Mouse (Mus musculus): ENCODE measurements around the gene Tango2.

Gene Tango2

DNA sequence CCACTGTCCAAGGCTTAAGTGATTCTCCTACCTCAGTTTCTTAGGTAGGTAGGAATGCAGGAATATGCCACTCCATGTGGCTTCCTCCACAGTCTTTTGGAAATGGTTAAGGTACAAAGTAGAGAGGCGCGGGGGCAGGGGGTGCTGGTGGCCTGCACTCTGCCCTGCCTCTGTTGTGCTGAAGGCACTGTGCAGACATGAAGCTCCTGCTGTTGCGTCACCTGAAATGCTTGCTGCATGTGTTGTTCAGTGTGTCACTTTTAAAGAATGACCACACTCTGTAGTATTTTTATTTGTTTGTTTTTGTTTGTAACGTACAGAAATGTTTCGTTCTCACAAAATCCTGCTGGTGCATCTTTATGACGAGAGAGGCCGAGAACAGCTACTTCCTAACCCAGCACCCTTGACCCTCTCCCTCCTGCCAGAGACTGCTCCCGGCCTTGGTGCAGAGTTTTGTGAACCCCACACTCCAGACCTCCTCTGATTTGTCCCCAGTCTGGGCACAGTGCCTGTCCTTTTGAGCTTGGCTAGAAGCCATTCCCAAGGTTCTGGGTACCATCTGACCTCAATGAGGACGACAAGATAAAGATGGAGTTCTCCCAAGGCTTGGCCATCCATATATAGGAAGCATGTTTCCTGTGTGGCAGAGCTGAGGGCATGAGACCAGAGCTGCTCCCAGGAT lies 35.3 kb upstream of the Tango2 start:
- DNase-seq (ENCODE audit: low read depth, low spot score), result no peak

DNA sequence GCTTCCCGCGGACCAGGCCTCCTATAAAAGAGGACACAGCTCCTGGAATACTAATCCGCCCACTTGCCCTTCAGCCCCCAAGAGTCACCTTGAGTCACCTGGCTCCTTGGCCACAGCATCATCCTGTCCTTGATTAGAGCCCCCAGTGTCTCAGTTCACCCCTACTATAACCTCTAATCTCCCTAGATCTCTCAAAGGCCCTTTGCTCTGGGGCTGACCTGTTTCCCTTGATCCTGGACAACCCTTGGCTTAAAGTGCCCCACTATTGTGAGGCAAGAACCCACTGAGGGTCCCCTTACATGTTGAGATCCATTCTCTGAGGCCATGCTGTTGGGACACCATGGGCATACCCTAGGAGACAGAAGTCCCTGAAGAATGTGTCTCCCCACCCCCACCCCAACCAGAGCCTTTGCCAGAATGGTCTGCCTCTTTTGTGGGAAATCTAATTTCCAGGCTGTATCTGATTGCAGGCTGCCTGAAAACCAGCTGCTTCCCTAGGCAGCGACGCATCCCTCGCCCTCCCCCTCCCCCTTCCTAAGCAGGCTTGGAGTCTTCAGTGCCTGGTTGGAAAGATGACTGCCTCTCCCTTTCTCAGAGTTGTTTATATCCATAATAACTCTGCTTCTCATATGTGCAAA lies 33.8 kb upstream of the Tango2 start:
- no peak for DNase-seq (ENCODE audit: low read depth, low spot score)

DNA sequence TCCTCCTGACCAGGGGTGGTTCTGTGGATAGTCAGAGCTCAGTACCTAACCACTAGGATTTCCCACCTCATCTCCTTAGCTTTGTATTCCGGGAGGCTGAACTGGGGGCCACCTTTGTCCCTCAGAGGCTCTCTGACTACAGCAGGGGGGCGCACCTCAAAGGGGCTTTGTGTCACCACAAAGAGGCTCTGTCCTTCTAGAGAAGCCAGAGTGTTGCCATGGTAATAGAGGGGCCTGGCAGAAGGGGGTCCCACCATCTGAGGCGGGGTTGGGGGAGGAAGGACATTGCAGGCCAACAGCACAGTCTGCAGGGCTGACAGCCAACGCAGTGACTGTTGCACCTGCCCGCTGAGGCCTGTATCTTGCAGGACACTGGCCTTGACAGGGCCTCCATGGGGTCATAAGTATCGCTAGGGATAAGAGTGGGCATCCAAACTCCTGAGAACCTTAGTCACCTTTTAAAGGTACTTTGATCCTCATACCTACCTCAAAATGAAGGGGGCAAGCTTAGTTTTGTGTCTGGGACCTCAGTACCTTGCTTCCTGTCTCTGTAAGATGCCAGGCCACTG lies 32.7 kb upstream of the Tango2 start:
- no peak for DNase-seq (ENCODE audit: low read depth, low spot score)

DNA sequence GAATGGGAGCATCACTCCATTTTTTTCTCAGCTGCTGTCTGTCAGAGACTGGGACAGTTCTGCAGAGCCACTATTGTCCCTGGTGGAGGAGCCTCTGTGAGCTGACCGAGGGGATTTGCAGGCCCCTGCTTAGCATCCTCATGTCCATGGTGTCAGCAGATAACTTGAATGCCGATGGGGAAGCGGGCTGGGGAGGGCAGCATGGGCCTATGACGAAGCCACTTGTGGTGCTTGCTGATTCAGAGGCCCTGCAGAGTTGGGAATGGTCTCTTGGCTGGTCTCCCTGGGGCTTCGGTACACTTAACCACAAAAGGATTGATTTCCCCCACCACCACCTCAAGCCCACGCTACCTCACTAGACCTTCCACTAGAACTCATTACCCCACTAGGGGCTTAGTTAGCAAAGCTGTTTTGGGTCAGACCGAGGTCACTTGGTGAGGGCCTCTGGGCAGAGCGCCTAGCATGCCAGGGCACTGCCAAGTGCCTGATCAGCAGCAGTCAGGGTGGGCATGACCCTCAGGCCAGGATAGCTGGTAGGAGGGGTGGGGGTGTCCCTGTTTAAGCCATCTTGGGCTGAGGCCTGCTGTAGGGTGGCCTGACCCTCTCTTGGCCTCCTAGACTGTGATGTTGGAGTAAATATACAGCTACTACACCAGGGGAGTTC lies 31.6 kb upstream of the Tango2 start:
- no peak for DNase-seq (ENCODE audit: low read depth, low spot score)

DNA sequence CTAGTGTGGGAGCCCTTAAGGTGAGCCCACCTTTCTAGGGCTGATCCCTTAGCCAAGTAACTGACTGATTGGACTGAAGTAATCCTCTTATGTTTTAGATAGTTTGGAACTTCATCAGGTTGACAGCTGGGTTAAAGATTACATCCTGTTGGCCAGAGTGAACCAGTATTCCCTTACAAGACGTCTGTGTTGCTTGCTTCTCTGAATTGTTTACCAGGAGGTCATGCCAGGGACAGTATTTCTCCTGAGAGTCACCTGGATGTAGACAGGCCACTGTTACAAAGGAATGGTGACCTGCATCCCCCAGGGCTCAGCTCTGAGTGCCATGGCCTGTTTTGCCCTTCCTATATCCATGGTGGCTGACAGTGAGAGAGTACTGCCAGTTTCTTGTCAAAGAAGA lies 30.6 kb upstream of the Tango2 start:
- DNase-seq (ENCODE audit: low read depth, low spot score), result no peak

DNA sequence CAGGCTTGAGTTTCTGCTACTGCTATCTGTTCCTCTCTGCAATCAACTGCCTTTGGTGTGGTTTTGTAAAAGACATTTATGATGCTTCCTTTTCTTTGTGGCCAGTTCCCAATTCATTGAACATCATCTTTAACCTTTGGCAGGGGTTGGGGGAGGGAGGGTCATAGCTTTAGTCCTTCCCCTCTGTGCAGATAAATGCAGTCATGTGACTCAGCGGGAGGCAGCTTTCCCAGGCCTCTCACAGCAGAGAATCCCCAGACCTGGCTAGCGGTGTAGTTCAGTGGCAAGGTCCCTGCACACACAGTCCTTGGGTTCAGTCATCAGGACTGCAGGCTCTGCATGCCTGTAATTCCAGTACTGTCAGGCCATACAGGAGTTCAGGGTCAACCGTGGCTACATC lies 29.3 kb upstream of the Tango2 start:
- no peak for DNase-seq (ENCODE audit: low read depth, low spot score)

DNA sequence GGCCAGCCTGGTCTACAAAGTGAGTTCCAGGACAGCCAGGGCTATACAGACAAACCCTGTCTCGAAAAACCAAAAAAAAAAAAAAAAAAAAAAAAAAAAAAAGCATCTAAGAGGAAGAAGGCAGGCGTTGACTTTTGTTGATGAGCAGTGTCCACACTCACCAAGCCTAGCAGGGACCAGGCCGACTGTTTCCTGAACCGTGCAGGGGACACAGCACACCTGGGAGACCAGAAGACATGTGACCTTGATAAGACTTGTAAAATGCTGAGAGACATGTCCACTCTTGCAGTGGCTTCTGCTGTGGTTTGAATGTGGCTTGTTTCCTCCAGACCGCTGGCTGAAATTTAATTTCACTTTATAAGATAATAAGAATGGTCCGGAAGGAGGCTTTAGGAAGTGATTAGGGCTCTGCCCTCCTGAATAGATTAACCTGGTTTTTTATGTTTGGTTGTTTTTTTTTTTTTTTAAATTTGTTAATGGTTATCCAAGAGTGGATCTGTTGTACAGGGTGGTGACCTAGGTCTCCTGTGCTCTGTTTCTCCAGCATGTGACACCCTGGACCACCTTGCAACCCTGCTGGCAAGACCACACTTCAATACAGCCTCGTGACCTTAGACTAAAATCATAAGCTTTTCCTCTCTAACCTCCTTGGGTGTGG lies 28.5 kb upstream of the Tango2 start:
- no peak for DNase-seq (ENCODE audit: low read depth, low spot score)

DNA sequence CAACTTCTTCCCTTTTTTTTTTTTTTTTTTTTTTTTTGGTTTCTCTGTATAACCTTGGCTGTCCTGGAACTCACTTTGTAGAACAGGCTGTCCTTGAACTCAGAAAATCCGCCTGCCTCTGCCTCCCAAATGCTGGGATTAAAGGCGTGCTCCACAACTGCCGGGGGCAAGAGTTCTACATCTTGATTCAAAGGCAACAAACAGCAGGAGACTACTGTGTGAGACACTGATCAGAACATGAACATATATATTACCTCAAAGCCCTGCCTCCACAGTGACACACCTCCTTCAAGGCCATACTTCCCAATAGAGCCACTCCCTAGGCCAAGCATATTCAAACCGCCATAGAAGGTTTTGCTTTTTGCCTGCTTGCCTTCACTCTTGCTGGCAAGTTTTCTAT lies 25.7 kb upstream of the Tango2 start:
- DNase-seq (ENCODE audit: low read depth, low spot score), result no peak

DNA sequence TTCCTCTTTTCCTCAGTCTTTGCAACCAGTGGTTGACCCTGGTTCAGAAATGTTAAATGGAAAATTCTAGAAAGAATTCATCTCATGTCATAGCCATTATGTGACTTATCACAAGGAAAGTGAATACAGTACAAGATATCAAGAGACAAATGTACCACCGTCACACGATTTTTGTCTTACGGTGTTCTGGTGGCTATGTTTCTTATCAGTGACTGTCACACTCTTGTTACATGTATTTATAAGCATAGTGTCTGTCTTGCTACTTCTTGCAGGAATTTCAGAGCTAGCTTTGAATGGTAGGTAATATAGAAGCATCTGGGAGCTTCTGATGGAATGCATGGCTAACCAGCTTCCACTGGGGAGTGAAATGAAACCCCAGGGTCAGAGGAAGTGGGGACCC lies 22.3 kb upstream of the Tango2 start:
- DNase-seq (ENCODE audit: low read depth, low spot score), result no peak

DNA sequence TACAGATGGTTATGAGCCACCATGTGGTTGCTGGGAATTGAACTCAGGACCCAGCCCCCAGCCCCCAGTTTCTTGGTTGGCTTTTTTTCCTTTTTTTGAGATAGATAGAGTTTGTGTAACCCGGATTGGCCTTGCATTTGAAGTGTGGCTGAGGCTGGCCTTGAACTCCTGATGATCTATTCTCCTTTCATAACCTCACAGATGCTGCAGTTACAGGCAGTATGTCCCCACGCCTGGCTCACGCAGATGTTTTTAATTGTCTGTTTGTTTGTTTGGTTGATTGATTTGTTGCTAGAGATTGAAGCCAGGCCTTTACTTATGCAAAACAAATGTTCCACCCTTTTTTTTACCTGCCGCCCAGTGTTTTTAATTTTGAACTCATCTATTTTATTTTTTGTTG lies 18.9 kb upstream of the Tango2 start:
- DNase-seq (ENCODE audit: low read depth, low spot score), result no peak

DNA sequence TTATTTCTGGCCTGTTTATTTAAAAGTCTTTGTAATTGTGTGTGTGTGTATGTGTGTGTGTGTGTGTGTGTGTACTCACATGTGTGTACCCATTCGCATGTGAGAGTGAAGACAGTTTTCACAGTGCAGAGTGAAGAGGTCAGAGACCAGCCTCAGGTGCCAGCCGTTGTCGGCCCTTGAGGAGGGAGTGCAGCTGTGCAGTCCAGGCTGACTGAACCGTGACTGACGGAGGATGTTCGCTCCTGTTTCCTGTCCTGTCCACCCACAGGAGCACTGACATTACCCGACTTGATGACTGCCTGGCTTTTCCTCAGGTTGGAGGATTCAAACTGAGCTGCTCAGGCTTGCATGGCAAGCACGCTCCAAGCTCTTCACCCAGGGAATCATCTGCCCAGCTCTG lies 15.0 kb upstream of the Tango2 start:
- no peak for DNase-seq (ENCODE audit: low read depth, low spot score)

DNA sequence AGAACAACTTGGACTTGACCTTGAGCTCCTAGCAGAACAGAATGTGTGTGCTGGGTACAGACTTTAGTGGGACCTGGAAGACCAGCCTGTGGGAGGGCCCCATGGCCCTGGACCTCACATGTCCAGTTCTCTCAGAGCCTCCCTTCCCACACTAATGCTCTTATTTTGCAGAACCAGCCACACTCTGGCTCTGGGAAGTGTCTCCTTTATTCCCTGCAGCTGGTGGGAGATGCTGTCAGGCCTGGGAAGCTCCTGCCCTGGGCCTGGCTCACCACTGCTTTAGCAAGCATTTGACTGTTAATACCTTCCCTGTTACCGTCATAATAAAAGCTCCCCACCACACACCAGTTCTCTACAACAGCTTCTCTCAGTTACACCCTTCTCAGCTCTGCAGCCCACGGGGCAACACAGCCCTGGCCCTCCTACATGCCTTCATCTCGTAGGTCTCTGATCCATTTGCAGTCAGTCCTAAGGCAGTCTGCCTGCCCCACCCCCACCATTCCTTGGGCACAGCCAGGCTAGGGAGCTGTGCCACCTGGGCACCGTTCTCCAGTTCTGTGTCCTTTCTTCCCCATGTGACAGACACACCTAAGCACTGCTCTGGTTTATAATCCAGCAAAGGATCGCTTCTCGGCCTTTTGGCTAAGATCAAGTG lies 12.4 kb upstream of the Tango2 start:
- DNase-seq (ENCODE audit: low read depth, low spot score), result no peak

DNA sequence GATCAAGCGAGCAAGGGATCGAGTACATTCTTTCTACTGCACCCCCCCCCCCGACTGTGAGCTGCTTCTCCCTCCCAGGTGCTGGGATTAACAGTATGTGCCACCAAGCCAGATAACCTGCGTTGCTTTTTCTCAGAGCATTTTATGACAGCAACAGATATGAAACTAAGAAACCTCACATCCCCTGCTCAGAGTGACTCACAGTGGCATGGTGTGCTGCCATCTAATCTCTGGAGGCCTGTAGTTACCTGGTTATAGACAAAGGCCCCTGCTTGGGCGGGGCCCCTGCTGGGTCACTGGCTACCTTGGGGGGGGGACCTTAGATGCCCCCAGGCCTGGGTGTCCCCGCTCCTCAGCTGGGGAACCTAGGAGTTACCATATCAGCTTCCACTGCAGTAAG lies 10.1 kb upstream of the Tango2 start:
- DNase-seq (ENCODE audit: low read depth, low spot score), result no peak

DNA sequence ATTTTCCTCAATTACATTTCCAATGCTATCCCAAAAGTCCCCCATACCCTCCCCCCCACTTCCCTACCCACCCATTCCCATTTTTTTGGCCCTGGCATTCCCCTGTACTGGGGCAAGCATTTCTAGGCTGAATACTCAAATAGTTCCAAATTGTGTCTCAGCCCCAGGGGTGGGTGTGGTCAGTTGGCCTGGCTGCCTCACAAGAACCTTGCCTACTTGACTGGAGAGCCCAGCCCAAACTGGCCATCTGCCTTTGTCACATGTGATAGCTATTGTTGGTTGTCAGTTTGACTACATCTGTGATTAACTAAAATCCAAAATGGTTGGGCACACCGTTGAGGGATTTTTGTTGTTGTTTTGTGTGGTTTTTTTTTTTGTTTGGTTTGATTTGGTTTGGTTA lies 9.1 kb upstream of the Tango2 start:
- no peak for DNase-seq (ENCODE audit: low read depth, low spot score)

DNA sequence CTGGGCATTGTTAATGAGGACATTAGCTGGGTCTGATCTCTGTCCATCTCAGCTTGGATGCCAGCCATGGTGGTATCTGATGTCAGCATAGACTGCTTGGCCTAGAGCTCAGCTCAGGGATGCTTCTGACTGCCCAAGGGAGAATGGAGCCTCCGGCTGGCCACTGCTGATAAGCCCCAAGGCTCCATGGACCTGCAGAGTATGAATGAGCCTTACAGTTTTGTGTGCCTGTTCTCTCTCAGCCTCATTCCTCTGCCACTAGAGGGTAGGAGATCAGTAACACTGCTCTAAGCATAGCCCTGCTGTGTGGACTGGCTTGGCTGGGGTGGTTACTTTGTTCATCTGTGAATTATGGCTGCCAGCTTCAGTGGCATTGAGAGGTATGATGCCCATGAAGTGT lies 5.2 kb upstream of the Tango2 start:
- DNase-seq (ENCODE audit: low read depth, low spot score), result no peak

DNA sequence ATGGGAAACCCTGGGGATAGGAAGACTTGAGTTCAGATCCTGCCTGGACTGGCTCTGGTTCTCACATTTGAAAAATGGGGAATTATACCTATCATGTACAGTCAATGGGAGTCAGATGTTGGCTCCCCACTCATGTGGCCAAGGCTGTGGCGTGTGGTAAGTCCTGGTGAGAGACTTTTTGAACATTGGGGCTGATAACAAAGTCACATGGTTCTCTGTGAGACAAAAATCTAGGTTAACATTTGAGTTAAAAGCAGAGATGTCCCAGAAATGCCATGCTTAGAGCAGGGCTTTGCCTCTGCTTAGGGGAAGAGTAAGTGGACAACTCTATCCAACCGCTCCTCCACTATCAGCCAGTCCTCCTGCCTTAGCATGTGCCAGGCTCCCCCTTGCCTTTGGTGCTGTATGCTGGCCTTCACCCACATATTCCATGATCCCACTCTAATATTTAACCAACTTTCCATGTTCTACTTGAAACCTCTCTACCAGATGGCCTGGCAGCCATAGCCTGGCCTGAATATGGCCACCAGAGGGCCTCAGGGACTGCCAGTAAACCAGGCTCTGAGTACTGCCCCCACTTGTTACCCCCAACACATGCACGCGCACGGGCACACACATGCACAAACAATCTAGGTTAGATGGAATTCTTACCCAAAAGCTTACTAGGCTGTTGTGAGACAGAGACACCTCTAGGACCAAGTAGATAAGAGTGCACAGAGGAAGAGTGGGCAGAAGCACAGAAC lies 3.6 kb upstream of the Tango2 start:
- no peak for DNase-seq (ENCODE audit: low read depth, low spot score)

DNA sequence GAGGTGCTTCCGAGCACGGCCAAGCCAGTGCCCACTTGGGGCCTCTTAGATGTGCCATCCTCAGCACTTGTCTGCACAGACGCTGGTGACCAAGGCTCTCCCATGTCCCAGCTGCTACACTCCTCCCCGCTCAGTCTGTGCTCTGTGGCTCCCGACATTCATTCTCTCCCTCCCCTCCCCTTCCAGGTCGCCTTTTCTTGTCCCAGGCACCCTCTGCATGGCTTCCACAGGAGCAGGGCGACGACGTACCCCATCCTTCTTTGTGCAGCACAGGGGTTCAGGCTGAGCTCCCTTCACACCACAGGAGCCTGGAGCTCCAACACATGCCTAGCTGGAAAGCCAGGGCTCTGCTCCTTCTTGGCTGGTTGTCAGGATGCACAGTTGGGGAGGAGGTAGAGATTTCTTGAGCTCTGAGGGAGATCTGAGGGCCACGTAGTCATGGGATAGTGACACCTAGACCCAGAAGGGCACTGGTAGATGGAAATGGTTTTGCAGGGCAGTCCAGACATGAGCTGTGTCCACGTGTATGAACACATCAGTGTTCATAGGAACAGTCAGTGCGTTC lies 1.9 kb upstream of the Tango2 start:
- DNase-seq (ENCODE audit: low read depth, low spot score), result no peak

DNA sequence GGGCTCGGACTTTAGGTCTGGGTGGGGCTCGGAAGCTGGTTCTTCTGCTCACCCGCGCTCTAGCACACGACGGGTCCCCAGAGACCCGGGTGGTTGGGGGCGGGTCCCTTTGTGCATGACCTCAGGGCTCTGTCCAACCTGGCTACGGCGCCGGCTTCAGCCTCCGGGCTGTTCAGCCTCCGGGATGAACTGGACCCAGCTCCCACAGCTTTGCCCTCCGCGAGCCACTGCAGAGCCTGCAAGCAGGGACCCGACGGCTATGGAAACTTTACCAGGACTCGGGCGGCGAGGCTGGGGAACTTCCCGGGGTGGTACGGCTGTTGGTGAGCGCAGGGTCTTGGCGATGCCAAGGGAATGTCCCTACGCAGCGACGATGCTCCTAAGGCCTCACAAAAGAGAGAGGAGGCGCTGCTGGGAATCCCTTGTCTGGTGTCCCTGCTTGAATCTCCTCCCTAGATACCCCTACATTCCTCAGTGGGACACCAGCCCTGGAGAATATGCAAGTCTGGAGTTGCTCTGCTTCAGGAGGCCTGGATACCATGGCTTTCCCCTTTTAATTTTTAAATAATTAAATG lies 785 bp upstream of the Tango2 start:
- no peak for DNase-seq (ENCODE audit: low read depth, low spot score)

DNA sequence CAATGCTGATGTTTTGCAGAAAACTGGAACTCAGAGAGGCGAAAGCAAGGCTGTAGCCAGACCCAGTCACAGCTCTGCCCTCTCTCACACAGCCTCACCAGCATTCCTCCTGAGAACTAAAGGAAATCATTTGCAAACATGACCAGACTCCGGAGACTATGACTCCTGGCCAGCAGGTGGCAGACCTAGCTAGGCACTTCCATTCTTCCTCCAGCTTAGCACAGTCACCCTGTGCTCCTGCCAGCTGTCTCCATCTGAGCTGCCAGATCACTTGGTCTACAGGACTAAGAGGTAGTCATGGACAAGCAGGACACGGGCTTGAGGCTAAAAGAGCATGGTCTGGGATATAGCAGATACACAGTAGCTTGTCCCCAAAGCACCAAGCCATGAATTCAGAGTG lies 2.7 kb downstream of the Tango2 start:
- peak; percentile 67 for DNase-seq (ENCODE audit: low read depth, low spot score)

DNA sequence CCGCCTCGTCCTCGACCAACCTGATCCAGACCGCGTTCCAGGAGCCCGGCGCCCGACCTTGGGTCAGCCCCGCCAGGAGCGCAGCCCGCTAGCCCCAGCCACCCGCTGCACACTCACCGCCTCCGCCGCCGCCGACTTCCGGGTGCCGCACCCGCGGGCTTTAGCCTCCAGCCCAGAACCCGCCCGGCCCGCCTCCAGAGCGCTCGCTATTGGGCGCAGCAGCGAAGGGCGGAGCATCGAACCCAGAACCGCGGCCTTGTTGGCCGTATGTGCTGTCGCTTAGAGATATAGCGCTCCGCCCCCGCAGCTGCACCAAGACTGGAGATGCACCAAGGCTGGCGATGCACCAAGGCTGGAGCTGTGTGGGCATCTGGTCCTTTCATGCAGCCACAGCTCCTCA lies 4.1 kb downstream of the Tango2 start:
- DNase-seq (ENCODE audit: low read depth, low spot score), result peak; percentile 91

Measured in WW6 (cell line).